8 mouse cellular contexts compared by ENCODE assay signal in genomic region chr14:103650413-103651101, GRCm38 (mm10). TPM values are rescaled to one million over a fixed set of nuclear protein-coding genes. Genes with fewer than 3 reads are reported as not detected.
DNase-seq lines count a peak whose midpoint lies in the region; ATAC-seq lines count a peak whose summit lies in the region.

No protein-coding gene starts in this region.

- peak overlapping the region; percentile 82 for H3K4me3 ChIP-seq in heart, embryonic 15.5 days
- peak overlapping the region; percentile 61 for H3K4me3 ChIP-seq in liver, embryonic 15.5 days (replicated peaks)
- H3K4me3 ChIP-seq in neural tube, embryonic 11.5 days (ENCODE audit: low read depth, low read length): peak overlapping the region; percentile 95
- peak overlapping the region; percentile 72 for H3K4me3 ChIP-seq in stomach, embryonic 14.5 days (ENCODE audit: low read depth, low read length)

- H3K27ac ChIP-seq in heart, embryonic 15.5 days: peak overlapping the region; percentile 47; the same call in 1 of the 2 replicates
- H3K27ac ChIP-seq in liver, embryonic 15.5 days (replicated peaks): no peak overlapping the region
- H3K27ac ChIP-seq in neural tube, embryonic 11.5 days (ENCODE audit: low read depth, low read length): peak overlapping the region; percentile 97
- peak overlapping the region; percentile 82 for H3K27ac ChIP-seq in stomach, embryonic 14.5 days (ENCODE audit: low read length)

- peak; percentile 54 for ATAC-seq in heart, embryonic 15.5 days (replicated peaks; ENCODE audit: insufficient number of reproducible peaks, insufficient read depth, low FRiP score, low read depth)
- peak; percentile 48 for ATAC-seq in liver, embryonic 15.5 days (ENCODE audit: insufficient read depth)
- ATAC-seq in neural tube, embryonic 11.5 days (ENCODE audit: insufficient read depth, low FRiP score, low TSS enrichment): peak; percentile 75
- peak; percentile 79 for ATAC-seq in stomach, embryonic 14.5 days (ENCODE audit: insufficient number of reproducible peaks, insufficient read depth, low FRiP score, low read depth)

- H3K4me1 ChIP-seq in heart, embryonic 15.5 days (replicated peaks): peaks cover 14% of the 10 kb centered on the region; the same call in 1 of the 2 replicates
- H3K4me1 ChIP-seq in liver, embryonic 15.5 days (replicated peaks): peaks cover 14% of the 10 kb centered on the region
- H3K4me1 ChIP-seq in neural tube, embryonic 11.5 days (ENCODE audit: control insufficient read depth, insufficient read depth, low read length): peaks cover 5% of the 10 kb centered on the region; the same call in 1 of the 2 replicates
- H3K4me1 ChIP-seq in stomach, embryonic 14.5 days (ENCODE audit: control insufficient read depth, insufficient read depth, low read length): no peaks in the 10 kb centered on the region

- peak overlapping the region; percentile 57 for H3K9ac ChIP-seq in heart, embryonic 15.5 days
- 0 out of 2 replicates have a peak overlapping the region, but pooled peaks have one; percentile 15 for H3K9ac ChIP-seq in liver, embryonic 15.5 days
- H3K9ac ChIP-seq in neural tube, embryonic 11.5 days (ENCODE audit: low read length): peak overlapping the region; percentile 96
- peak overlapping the region; percentile 52 for H3K9ac ChIP-seq in stomach, embryonic 14.5 days (replicated peaks; ENCODE audit: low read depth, low read length)

- no peaks in the 10 kb centered on the region for H3K9me3 ChIP-seq in heart, embryonic 15.5 days (replicated peaks)
- H3K9me3 ChIP-seq in liver, embryonic 15.5 days (replicated peaks): no peaks in the 10 kb centered on the region
- no peaks in the 10 kb centered on the region for H3K9me3 ChIP-seq in neural tube, embryonic 11.5 days (ENCODE audit: control insufficient read depth, low read length)
- no peaks in the 10 kb centered on the region for H3K9me3 ChIP-seq in stomach, embryonic 14.5 days (ENCODE audit: control insufficient read depth, low read depth, low read length)

- intact Hi-C loops in heart, postnatal 25 days (cut with DNase I): no loop called here

- peak; percentile 5 to 18 for DNase-seq in heart, adult 18-20 months
- no peak for DNase-seq in heart, postnatal 25 days (ENCODE audit: low spot score)
- peak; percentile 78 for DNase-seq in embryo, embryonic 11 days
- DNase-seq in kidney, postnatal 10 days: peak; percentile 77
- DNase-seq in neural tube, embryonic 11.5 days (ENCODE audit: low spot score): peak; percentile 77

- peaks cover 43% of the 10 kb centered on the region for H3K27me3 ChIP-seq in heart, embryonic 15.5 days
- peaks cover 42% of the 10 kb centered on the region for H3K27me3 ChIP-seq in liver, embryonic 15.5 days
- H3K27me3 ChIP-seq in neural tube, embryonic 11.5 days (ENCODE audit: control insufficient read depth, insufficient read depth, low read length): no peaks in the 10 kb centered on the region
- peaks cover 6% of the 10 kb centered on the region; the same call in 1 of the 2 replicates for H3K27me3 ChIP-seq in stomach, embryonic 14.5 days (ENCODE audit: control insufficient read depth, insufficient read depth, low read length)

- no peaks in the 10 kb centered on the region for H3K36me3 ChIP-seq in heart, embryonic 15.5 days
- H3K36me3 ChIP-seq in liver, embryonic 15.5 days (replicated peaks): no peaks in the 10 kb centered on the region
- no peaks in the 10 kb centered on the region for H3K36me3 ChIP-seq in neural tube, embryonic 11.5 days (ENCODE audit: control insufficient read depth, insufficient read depth, low read length)
- H3K36me3 ChIP-seq in stomach, embryonic 14.5 days (ENCODE audit: control insufficient read depth, insufficient read depth, low read length): no peaks in the 10 kb centered on the region

- under 1% methylated on average over 47 of the region's 67 CpGs for WGBS in heart, embryonic 15.5 days
- WGBS in liver, embryonic 15.5 days (ENCODE audit: insufficient replicate concordance): under 1% methylated on average over 63 of the region's 67 CpGs
- WGBS in neural tube, embryonic 11.5 days: under 1% methylated on average over 56 of the region's 67 CpGs
- WGBS in stomach, embryonic 14.5 days: under 1% methylated on average over 42 of the region's 67 CpGs

- H3K4me2 ChIP-seq in heart, embryonic 15.5 days: peak overlapping the region; percentile 100
- peak overlapping the region; percentile 90 for H3K4me2 ChIP-seq in liver, embryonic 15.5 days
- peak overlapping the region; percentile 87 for H3K4me2 ChIP-seq in neural tube, embryonic 11.5 days (ENCODE audit: low read depth)
- H3K4me2 ChIP-seq in stomach, embryonic 14.5 days (replicated peaks; ENCODE audit: low read depth, low read length): peak overlapping the region; percentile 95

RNA-seq across cellular contexts. Expression of gene Slain1, which starts 0.5 kb away (rescaled TPM):
- total RNA-seq in heart, adult 18-20 months (2021): 1 to 10 TPM in 1 of 2 experiments, under 1 TPM in 1; 0.15 to 1.2 TPM
- under 1 TPM; 0.11 to 0.29 TPM for total RNA-seq in heart, postnatal 25 days (2021)
- 0.39 and 1.0 TPM in 2 replicates for polyA plus RNA-seq in heart, embryonic 15.5 days (2015; fragmentation: Nextera tagmentation; extraction: Ambion mirVana)
- polyA plus RNA-seq in liver, embryonic 15.5 days (2015; fragmentation: Nextera tagmentation; extraction: Ambion mirVana): 0.16 and 0.22 TPM in 2 replicates
- polyA plus RNA-seq in neural tube, embryonic 11.5 days (2014; fragmentation: Nextera tagmentation; extraction: Ambion mirVana): 14.8 and 15.3 TPM in 2 replicates
- 2.4 and 2.5 TPM in 2 replicates for polyA plus RNA-seq in stomach, embryonic 14.5 days (2014; fragmentation: Nextera tagmentation; extraction: Ambion mirVana)

Comparison
In these comparisons a context has a peak if more than half of its experiments do, and no peak if none do; other contexts are left out.
1. H3K9ac ChIP-seq: peak in every context shown above with its lines; median percentile 96 in neural tube, embryonic 11.5 days; 57 in heart, embryonic 15.5 days; 52 in stomach, embryonic 14.5 days; 15 in liver, embryonic 15.5 days.